Mouse (Mus musculus) neutrophil, adult 5-6 weeks (primary cell): Measurements from ENCODE around the gene Cnot8. TPM values are rescaled to one million over a fixed set of nuclear protein-coding genes. Genes with fewer than 3 reads are reported as not detected.

ENCODE experiments used
- ATAC-seq: fragments of 151-379, 151-347 bp; 2 replicates; pipeline ENCODE4 v1.8.0; 2017; ENCODE audit warnings: mild to moderate bottlenecking, moderate TSS enrichment; ENCODE audit not compliant: insufficient number of reproducible peaks, poor library complexity, low FRiP score, severe bottlenecking; ENCODE audit errors: extremely low read depth
- total RNA-seq: library from RNA; stranded (forward); fragments of 200-1000 nt; gene quantifications from 2 replicates; pipeline ENCODE4 v1.2.3, GENCODE M21; 2017

The Cnot8 gene
- total RNA-seq, 1 experiment from 2014 or later, result 63.9 TPM

- no peak for ATAC-seq
Observed at GRCm38 (mm10) chr11:58139466-58139865, 35.5 kb downstream of the Cnot8 start.

DNA sequence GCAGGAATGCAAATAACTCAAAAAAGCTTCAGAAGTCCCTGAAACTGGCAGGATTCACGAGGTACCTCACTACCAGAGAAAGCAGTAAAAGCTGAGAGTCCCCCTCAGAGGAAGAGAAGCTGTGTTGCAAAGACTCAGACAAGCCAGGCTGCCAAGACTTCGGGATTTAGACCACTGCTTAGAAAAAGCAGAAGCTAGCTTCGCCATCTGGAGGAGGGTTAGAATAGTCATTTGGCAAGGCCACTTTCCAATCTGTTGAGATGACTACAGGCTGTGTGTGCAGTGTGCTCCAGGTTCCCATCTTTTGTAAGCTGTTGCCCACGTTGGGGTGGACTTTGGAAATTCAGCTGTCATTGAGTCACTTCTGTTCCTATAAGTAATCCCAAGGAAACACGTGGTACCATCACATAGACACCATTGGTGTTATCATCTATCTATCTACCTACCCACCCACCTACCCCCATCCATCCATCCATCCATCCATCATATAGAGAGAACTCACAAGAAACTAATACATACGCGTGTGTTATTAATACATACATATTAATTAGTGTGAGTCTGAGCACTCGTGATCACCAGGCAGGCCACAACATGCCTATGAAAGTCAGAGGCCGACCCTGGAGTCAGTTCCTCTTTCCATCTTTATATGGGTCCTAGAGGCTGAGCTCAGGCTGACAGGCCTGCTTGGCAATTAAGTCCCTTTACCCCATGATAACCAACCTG lies 39.9 kb downstream of the Cnot8 start:
- ATAC-seq, result no peak

DNA sequence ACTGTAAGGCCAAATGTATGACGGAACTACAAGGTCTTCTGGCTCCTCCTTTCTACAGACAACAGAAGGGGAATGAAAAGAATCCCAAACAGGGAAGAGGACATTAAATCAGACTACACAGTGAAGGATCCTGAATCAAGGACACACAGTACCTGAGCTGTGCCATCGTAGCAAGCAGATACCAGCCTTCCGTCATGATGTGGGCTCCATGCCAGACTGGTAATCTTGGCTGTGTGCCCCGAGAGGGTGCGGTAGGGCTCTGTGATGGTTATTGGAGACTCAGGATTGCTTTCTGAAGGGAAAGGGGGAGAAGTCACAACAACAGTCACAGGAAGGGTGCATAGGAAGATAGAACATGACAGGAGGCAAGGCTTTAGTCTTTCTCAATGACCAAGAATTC lies 42.3 kb downstream of the Cnot8 start:
- no peak for ATAC-seq

- no peak for ATAC-seq
Observed at GRCm38 (mm10) chr11:58155458-58155857, 51.5 kb downstream of the Cnot8 start.

GRCm38 (mm10) chr11:58156871-58157270 lies 52.9 kb downstream of the Cnot8 start:
- ATAC-seq, result no peak

- no peak for ATAC-seq
Observed at GRCm38 (mm10) chr11:58165072-58165471, 61.1 kb downstream of the Cnot8 start.

DNA sequence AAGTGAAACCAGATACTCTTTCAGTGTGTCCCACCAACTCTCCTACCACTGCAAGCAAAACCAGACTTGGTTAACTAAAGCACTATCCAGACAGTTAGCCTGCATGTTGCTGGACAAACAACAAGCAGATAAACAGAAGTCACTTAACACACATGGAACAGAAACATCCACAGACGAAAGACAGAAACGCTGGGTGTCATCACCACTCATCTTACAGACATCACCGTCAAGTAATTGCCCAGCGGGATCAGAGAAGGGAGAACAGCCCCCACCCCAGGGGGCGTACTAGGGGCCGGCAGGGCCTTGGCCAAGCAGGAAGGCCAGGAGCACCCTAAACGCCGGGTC lies 63.8 kb downstream of the Cnot8 start:
- ATAC-seq, result no peak

Other genes with a start within 250 kb of the Cnot8 start
- gene Larp1, start 95.1 kb upstream of the Cnot8 start, total RNA-seq, result 37.7 and 42.5 TPM in 2 replicates
- not detected in 2 replicates for gene Gm12248, start 11.0 kb upstream of the Cnot8 start, total RNA-seq
- 10.5 and 10.9 TPM in 2 replicates for gene Gemin5, start 64.4 kb downstream of the Cnot8 start, total RNA-seq
- gene Mrpl22, start 67.5 kb downstream of the Cnot8 start, total RNA-seq, result 14.1 and 25.3 TPM in 2 replicates
- gene Igtp, start 95.4 kb downstream of the Cnot8 start, total RNA-seq, result 43.5 and 46.2 TPM in 2 replicates
- 53.7 and 66.7 TPM in 2 replicates for gene Irgm2, start 95.5 kb downstream of the Cnot8 start, total RNA-seq
- gene 4930438A08Rik, start 170.6 kb downstream of the Cnot8 start, total RNA-seq, result 0.98 TPM in 1 of 2 replicates, not detected in the other
- gene Zfp692, start 202.9 kb downstream of the Cnot8 start, total RNA-seq, result 18.3 and 21.7 TPM in 2 replicates
- gene Zfp672, start 226.2 kb downstream of the Cnot8 start, total RNA-seq, result 27.3 and 36.1 TPM in 2 replicates
- 20.5 and 34.0 TPM in 2 replicates for gene Sh3bp5l, start 226.6 kb downstream of the Cnot8 start, total RNA-seq